Mouse (Mus musculus) bone marrow macrophage, adult 2 months (primary cell): ENCODE data around the gene Gm4969. TPM values are rescaled to one million over a fixed set of nuclear protein-coding genes. Genes with fewer than 3 reads are reported as not detected.

Source experiments
- H3K27ac ChIP-seq: 2 replicates; pipeline ENCODE4 v1.5.1; 2012; ENCODE audit warnings: low read depth, low read length; ENCODE audit not compliant: insufficient read depth
- H3K4me1 ChIP-seq: 2 replicates; pipeline ENCODE4 v1.6.1; 2012; ENCODE audit warnings: low read length; ENCODE audit not compliant: control insufficient read depth, insufficient read depth
- H3K4me3 ChIP-seq: 2 replicates; pipeline ENCODE4 v1.5.1; 2012; ENCODE audit warnings: mild to moderate bottlenecking, low read length, moderate library complexity; ENCODE audit not compliant: insufficient read depth
- CTCF ChIP-seq: IDR thresholded peaks from 2 replicates; pipeline ENCODE4 v1.5.1; 2012; ENCODE audit warnings: low read depth, mild to moderate bottlenecking, low read length, moderate library complexity
- POLR2A ChIP-seq: IDR thresholded peaks from 2 replicates; pipeline ENCODE4 v1.6.1; 2012; ENCODE audit warnings: mild to moderate bottlenecking, low read depth, low read length, borderline replicate concordance
- polyA plus RNA-seq: library from polyadenylated mRNA; stranded (reverse); fragments of >200 nt; gene quantifications from 2 replicates; pipeline ENCODE4 v1.2.4, GENCODE M21; 2012; ENCODE audit not compliant: missing spikeins, insufficient read depth, insufficient read length

The Gm4969 gene
- polyA plus RNA-seq, result not detected in 2 replicates

- H3K4me1 ChIP-seq, result peaks cover 3% of the 10 kb centered on the region; the same call in 1 of the 2 replicates
- no peak within 1 kb of the TSS for H3K4me3 ChIP-seq
- TF ChIP-seq POLR2A, result no peak
- no peak for TF ChIP-seq CTCF
- no peak within 1 kb of the TSS for H3K27ac ChIP-seq
These were observed at the start of gene Gm4969 for GRCm38 (mm10) chr7:19118028-19118771. TSS of gene Gm4969 (minus strand) at chr7:19118368.

- Histone ChIP-seq H3K4me3 (no peak overlapping the region), H3K27ac (no peak overlapping the region), H3K4me1 (no peaks in the 10 kb centered on the region)
- TF ChIP-seq POLR2A (no peak), CTCF (no peak)
These were observed 48.8 kb upstream of the Gm4969 start for GRCm38 (mm10) chr7:19166990-19167389.

- no peak within 1 kb of the TSS for H3K27ac ChIP-seq
- no peak within 1 kb of the TSS for H3K4me3 ChIP-seq
- TF ChIP-seq CTCF, result no peak
- no peak for TF ChIP-seq POLR2A
- H3K4me1 ChIP-seq, result no peaks in the 10 kb centered on the region
These were observed 47.7 kb upstream of the Gm4969 start, which contains the start of gene Gipr for GRCm38 (mm10) chr7:19165656-19166423. TSS of gene Gipr (minus strand) at chr7:19166127.

- no peak overlapping the region for H3K4me3 ChIP-seq
- TF ChIP-seq CTCF (no peak), POLR2A (no peak)
- no peaks in the 10 kb centered on the region for H3K4me1 ChIP-seq
- no peak overlapping the region for H3K27ac ChIP-seq
These were observed 46.8 kb upstream of the Gm4969 start for GRCm38 (mm10) chr7:19164978-19165377.

GRCm38 (mm10) chr7:19164189-19164588 lies 46.0 kb upstream of the Gm4969 start:
- H3K4me3 ChIP-seq, result no peak overlapping the region
- no peak overlapping the region for H3K27ac ChIP-seq
- TF ChIP-seq CTCF (no peak), POLR2A (no peak)
- H3K4me1 ChIP-seq, result no peaks in the 10 kb centered on the region

GRCm38 (mm10) chr7:19163752-19164151 lies 45.6 kb upstream of the Gm4969 start:
- H3K27ac ChIP-seq, result no peak overlapping the region
- H3K4me1 ChIP-seq, result no peaks in the 10 kb centered on the region
- H3K4me3 ChIP-seq, result no peak overlapping the region
- TF ChIP-seq POLR2A (no peak), CTCF (no peak)

GRCm38 (mm10) chr7:19162928-19163327 lies 44.8 kb upstream of the Gm4969 start:
- H3K27ac ChIP-seq, result no peak overlapping the region
- no peak overlapping the region for H3K4me3 ChIP-seq
- TF ChIP-seq POLR2A, result no peak
- no peak for TF ChIP-seq CTCF
- H3K4me1 ChIP-seq, result no peaks in the 10 kb centered on the region

- H3K4me1 ChIP-seq, result no peaks in the 10 kb centered on the region
- TF ChIP-seq CTCF (no peak), POLR2A (no peak)
- peak overlapping the region; percentile 18; the same call in 1 of the 2 replicates for H3K4me3 ChIP-seq
- no peak overlapping the region for H3K27ac ChIP-seq
These were observed 41.9 kb upstream of the Gm4969 start for GRCm38 (mm10) chr7:19160115-19160514.

GRCm38 (mm10) chr7:19159411-19159810 lies 41.2 kb upstream of the Gm4969 start:
- no peak overlapping the region for H3K4me3 ChIP-seq
- no peak overlapping the region for H3K27ac ChIP-seq
- no peak for TF ChIP-seq CTCF
- no peak for TF ChIP-seq POLR2A

GRCm38 (mm10) chr7:19158601-19159000 lies 40.4 kb upstream of the Gm4969 start:
- Histone ChIP-seq H3K4me3 (no peak overlapping the region), H3K4me1 (no peaks in the 10 kb centered on the region), H3K27ac (no peak overlapping the region)
- TF ChIP-seq CTCF, result no peak
- TF ChIP-seq POLR2A, result no peak

More at GRCm38 (mm10) chr7:19159411-19159810, 41.2 kb upstream of the Gm4969 start:
- H3K4me1 ChIP-seq, result no peaks in the 10 kb centered on the region
